Mouse (Mus musculus): ENCODE results near the gene Vtn. TPM values are rescaled to one million over a fixed set of nuclear protein-coding genes. Genes with fewer than 3 reads are reported as not detected.

Gene Vtn
- polyA plus RNA-seq, 1 experiment from 2014 or later, result 91.3 TPM

- Histone ChIP-seq H3K4me1 (ENCODE audit: control insufficient read depth, insufficient read depth, low read length) (peaks cover 18% of the 10 kb centered on the region), H3K36me3 (ENCODE audit: control insufficient read depth, insufficient read depth, low read length) (peaks cover 13% of the 10 kb centered on the region; the same call in 1 of the 2 replicates), H3K9ac (replicated peaks; ENCODE audit: low read depth, low read length) (peak within 1 kb of the TSS; percentile 72), H3K9me3 (ENCODE audit: control insufficient read depth, low read length) (no peaks in the 10 kb centered on the region), H3K27ac (ENCODE audit: low read depth, low read length) (peak within 1 kb of the TSS; percentile 87), H3K4me2 (ENCODE audit: low read depth, low read length) (peak within 1 kb of the TSS; percentile 83), H3K27me3 (ENCODE audit: control insufficient read depth, insufficient read depth, low read length) (no peaks in the 10 kb centered on the region), H3K4me3 (ENCODE audit: low read depth, low read length) (peak within 1 kb of the TSS; percentile 66)
- peak; percentile 98 for ATAC-seq (ENCODE audit: low read depth)
- WGBS, result under 1% methylated on average over 52 of the region's 52 CpGs
These were observed 37.3 kb downstream of the Vtn start, which contains the start of the genes Tnfaip1 and Ift20 for GRCm38 (mm10) chr11:78536080-78536689. Gene Tnfaip1 (minus strand): TSS chr11:78536332. Gene Ift20 (plus strand): TSS chr11:78536361.

GRCm38 (mm10) chr11:78536690-78537084 lies 37.8 kb downstream of the Vtn start:
- ATAC-seq (ENCODE audit: low read depth), result peak; percentile 16; the same call in 1 of the 2 replicates

DNA sequence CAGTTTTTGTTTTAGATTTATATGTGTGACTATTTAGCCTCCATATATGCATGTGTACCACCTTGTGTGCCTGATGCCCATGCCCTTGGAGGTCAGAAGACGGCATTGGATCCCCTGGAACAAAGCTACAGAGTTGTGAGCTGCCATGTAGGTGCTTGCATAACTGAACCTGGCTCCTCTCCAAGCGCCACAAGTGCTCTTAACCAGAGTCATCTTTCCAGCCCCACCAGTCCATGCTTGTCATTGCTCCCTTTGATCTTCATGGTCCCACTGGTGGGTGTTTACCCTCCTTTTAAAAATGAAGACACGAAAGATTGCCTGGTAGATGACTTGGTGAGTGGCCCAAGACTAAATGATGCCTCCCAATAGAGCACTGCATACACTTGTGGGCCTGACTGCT lies 41.5 kb downstream of the Vtn start:
- H3K4me1 ChIP-seq (ENCODE audit: control insufficient read depth, insufficient read depth, low read length), result peaks cover 10% of the 10 kb centered on the region; the same call in 1 of the 2 replicates
- no peaks in the 10 kb centered on the region for H3K27me3 ChIP-seq (ENCODE audit: control insufficient read depth, insufficient read depth, low read length)
- H3K9me3 ChIP-seq (ENCODE audit: control insufficient read depth, low read length), result no peaks in the 10 kb centered on the region
- H3K4me3 ChIP-seq (ENCODE audit: low read depth, low read length), result no peak overlapping the region
- WGBS, result 87% methylated on average over 3 of the region's 3 CpGs
- H3K9ac ChIP-seq (replicated peaks; ENCODE audit: low read depth, low read length), result no peak overlapping the region
- no peak for ATAC-seq (ENCODE audit: low read depth)
- H3K4me2 ChIP-seq (ENCODE audit: low read depth, low read length), result no peak overlapping the region
- H3K36me3 ChIP-seq (ENCODE audit: control insufficient read depth, insufficient read depth, low read length), result peaks cover 18% of the 10 kb centered on the region; the same call in 1 of the 2 replicates
- no peak overlapping the region for H3K27ac ChIP-seq (ENCODE audit: low read depth, low read length)

More at GRCm38 (mm10) chr11:78536690-78537084, 37.8 kb downstream of the Vtn start:
- peak overlapping the region; percentile 75 for H3K4me2 ChIP-seq (ENCODE audit: low read depth, low read length)
- peaks cover 13% of the 10 kb centered on the region; the same call in 1 of the 2 replicates for H3K36me3 ChIP-seq (ENCODE audit: control insufficient read depth, insufficient read depth, low read length)
- peak overlapping the region; percentile 80 for H3K27ac ChIP-seq (ENCODE audit: low read depth, low read length)
- H3K9me3 ChIP-seq (ENCODE audit: control insufficient read depth, low read length), result no peaks in the 10 kb centered on the region
- no peaks in the 10 kb centered on the region for H3K27me3 ChIP-seq (ENCODE audit: control insufficient read depth, insufficient read depth, low read length)
- 3% methylated on average over 14 of the region's 14 CpGs for WGBS
- peaks cover 18% of the 10 kb centered on the region for H3K4me1 ChIP-seq (ENCODE audit: control insufficient read depth, insufficient read depth, low read length)
- H3K4me3 ChIP-seq (ENCODE audit: low read depth, low read length), result peak overlapping the region; percentile 66
- H3K9ac ChIP-seq (replicated peaks; ENCODE audit: low read depth, low read length), result peak overlapping the region; percentile 72

DNA sequence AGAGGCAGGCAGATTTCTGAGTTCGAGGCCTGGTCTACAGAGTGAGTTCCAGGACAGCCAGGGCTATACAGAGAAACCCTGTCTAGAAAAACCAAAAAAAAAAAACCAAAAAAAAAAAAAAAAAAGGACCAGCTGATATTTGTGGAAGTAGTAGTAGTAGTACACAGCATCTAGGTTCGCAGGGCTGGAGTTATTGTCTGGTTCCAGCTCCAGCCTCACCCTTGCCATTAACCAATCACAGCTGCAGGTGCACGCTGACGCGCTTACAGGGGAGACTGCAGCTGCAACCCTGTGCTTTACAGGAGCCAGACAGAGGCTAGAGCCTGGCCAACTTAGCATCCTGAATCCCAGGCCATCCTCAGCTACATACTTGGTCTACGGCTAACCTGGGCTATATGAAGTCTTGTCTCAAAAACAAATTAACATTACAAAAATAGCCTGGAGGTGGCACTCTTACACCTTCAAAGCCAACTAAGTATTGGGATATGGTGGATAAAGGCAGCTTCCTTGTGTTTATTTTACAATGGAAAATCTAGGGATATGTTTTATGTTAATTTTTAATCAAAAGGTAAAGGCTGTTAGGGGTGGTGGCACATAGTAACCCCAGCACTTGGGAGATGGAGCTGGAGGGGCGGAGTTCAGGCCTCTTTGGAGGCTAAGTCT lies 45.7 kb downstream of the Vtn start:
- H3K27me3 ChIP-seq (ENCODE audit: control insufficient read depth, insufficient read depth, low read length), result no peaks in the 10 kb centered on the region
- peaks cover 13% of the 10 kb centered on the region; the same call in 1 of the 2 replicates for H3K36me3 ChIP-seq (ENCODE audit: control insufficient read depth, insufficient read depth, low read length)
- no peaks in the 10 kb centered on the region for H3K9me3 ChIP-seq (ENCODE audit: control insufficient read depth, low read length)
- H3K4me1 ChIP-seq (ENCODE audit: control insufficient read depth, insufficient read depth, low read length), result peaks cover 7% of the 10 kb centered on the region
- H3K9ac ChIP-seq (replicated peaks; ENCODE audit: low read depth, low read length), result no peak overlapping the region
- no peak for ATAC-seq (ENCODE audit: low read depth)
- H3K4me3 ChIP-seq (ENCODE audit: low read depth, low read length), result no peak overlapping the region
- no peak overlapping the region for H3K27ac ChIP-seq (ENCODE audit: low read depth, low read length)
- no peak overlapping the region for H3K4me2 ChIP-seq (ENCODE audit: low read depth, low read length)
- 98% methylated on average over 7 of the region's 7 CpGs for WGBS

DNA sequence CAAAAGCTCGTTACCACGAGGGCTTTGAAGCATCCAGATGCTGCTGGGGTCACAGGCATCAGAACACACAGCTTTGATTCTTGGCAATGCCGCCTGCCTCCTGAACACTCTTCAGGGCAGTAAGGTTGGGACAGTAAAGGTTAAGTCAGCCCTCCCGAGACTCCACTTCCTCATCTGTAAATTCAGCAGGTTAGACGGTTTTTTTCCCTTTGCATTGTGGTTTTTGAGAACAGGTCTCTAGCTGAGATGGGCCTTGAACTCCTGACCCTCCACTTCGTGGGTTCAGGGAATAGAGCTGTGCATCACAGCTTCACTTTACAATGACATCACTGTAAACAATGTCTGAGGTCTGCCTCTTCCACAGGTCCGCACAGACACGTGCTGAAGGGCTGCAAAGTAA lies 46.3 kb downstream of the Vtn start:
- no peak overlapping the region for H3K4me3 ChIP-seq (ENCODE audit: low read depth, low read length)
- no peak overlapping the region for H3K4me2 ChIP-seq (ENCODE audit: low read depth, low read length)
- no peak overlapping the region for H3K9ac ChIP-seq (replicated peaks; ENCODE audit: low read depth, low read length)
- peaks cover 13% of the 10 kb centered on the region; the same call in 1 of the 2 replicates for H3K36me3 ChIP-seq (ENCODE audit: control insufficient read depth, insufficient read depth, low read length)
- 83% methylated on average over 8 of the region's 8 CpGs for WGBS
- no peaks in the 10 kb centered on the region for H3K27me3 ChIP-seq (ENCODE audit: control insufficient read depth, insufficient read depth, low read length)
- peaks cover 12% of the 10 kb centered on the region for H3K4me1 ChIP-seq (ENCODE audit: control insufficient read depth, insufficient read depth, low read length)
- ATAC-seq (ENCODE audit: low read depth), result no peak
- no peak overlapping the region for H3K27ac ChIP-seq (ENCODE audit: low read depth, low read length)
- no peaks in the 10 kb centered on the region for H3K9me3 ChIP-seq (ENCODE audit: control insufficient read depth, low read length)

- Histone ChIP-seq H3K4me3 (ENCODE audit: low read depth, low read length) (no peak overlapping the region), H3K36me3 (ENCODE audit: control insufficient read depth, insufficient read depth, low read length) (0 out of 2 replicates have a peak, but pooled peaks cover 2% of the 10 kb centered on the region), H3K4me2 (ENCODE audit: low read depth, low read length) (no peak overlapping the region), H3K4me1 (ENCODE audit: control insufficient read depth, insufficient read depth, low read length) (peaks cover 12% of the 10 kb centered on the region), H3K9me3 (ENCODE audit: control insufficient read depth, low read length) (no peaks in the 10 kb centered on the region), H3K27ac (ENCODE audit: low read depth, low read length) (no peak overlapping the region), H3K27me3 (ENCODE audit: control insufficient read depth, insufficient read depth, low read length) (no peaks in the 10 kb centered on the region), H3K9ac (replicated peaks; ENCODE audit: low read depth, low read length) (no peak overlapping the region)
- no peak for ATAC-seq (ENCODE audit: low read depth)
- WGBS, result 85% methylated on average over 2 of the region's 2 CpGs
These were observed 49.0 kb downstream of the Vtn start for GRCm38 (mm10) chr11:78547718-78548460.

DNA sequence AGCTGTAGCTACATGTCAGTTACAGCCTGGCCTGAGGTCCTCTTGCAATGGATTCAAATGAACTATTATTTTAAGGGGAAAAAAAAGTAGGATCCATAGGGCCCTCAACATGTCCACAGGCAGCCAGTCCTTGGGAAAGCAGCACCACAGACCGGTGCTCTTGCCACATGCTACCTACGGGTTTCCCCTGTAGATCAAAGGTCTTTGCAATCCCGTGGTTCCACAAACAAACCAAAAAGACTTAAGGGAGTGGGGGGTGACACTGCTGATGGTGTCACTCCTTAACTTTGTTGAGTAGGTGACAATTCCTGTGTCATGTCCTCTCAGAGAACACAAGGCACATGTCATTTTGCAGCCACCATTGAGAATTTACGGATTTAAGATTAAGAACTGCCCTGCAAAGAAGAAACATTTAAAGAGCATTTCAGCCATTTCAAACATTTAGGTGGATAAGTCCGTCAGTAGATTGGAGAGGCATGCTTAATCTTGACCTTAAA lies 50.6 kb downstream of the Vtn start:
- Histone ChIP-seq H3K9me3 (ENCODE audit: control insufficient read depth, low read length) (no peaks in the 10 kb centered on the region), H3K27me3 (ENCODE audit: control insufficient read depth, insufficient read depth, low read length) (no peaks in the 10 kb centered on the region), H3K4me3 (ENCODE audit: low read depth, low read length) (peak overlapping the region; percentile 56), H3K9ac (replicated peaks; ENCODE audit: low read depth, low read length) (peak overlapping the region; percentile 68; the same call in 1 of the 2 replicates), H3K4me1 (ENCODE audit: control insufficient read depth, insufficient read depth, low read length) (peaks cover 12% of the 10 kb centered on the region), H3K27ac (ENCODE audit: low read depth, low read length) (no peak overlapping the region), H3K4me2 (ENCODE audit: low read depth, low read length) (peak overlapping the region; percentile 85), H3K36me3 (ENCODE audit: control insufficient read depth, insufficient read depth, low read length) (no peaks in the 10 kb centered on the region)
- 17% methylated on average over 5 of the region's 5 CpGs for WGBS
- no peak for ATAC-seq (ENCODE audit: low read depth)

DNA sequence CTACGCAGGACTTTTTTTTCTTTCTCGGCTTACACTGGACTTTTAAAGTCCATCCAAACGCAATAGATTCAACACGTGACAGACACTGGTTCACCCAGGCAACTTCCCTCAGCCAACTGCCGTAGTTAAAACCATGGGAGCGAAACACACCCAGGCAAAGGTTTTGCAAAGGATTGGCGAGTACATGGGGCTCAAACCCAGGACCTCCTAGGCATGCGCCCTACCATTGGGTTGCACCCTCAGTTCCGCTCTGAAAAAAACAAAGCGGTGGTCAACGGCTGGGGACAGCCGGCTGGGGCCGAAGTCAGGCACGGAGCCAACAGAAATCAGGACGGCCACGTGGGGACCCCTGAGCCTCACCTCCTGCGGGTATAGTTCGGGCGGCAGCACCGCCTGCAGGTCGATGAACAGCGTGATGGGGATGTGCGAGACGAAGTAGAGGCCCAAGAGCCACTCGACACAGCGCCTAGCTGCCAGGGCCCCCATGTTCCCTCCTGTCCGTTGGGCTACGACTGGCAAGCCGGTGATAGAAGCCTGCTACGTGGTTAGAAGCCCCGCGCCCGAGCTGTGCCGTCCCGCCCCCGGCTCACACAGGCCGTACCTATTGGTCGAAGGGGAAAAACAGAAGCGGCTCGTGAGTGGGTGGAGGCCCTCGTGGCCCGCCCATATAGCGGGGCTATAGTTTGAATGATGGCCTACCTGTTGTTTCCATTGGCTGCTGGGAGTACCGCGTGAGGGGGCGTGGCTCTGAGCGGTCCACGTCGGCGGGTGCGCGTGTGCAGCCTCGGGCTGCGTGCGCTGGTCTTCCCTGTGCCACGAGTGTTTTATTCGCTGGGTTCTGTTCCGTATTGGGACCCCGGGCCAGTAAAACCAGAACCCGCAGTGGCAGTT lies 51.5 kb downstream of the Vtn start, which contains the start of gene Tmem97:
Gene Tmem97 (minus strand): TSS at position 610 of the 891 bp plus-strand sequence.
- Histone ChIP-seq H3K4me2 (ENCODE audit: low read depth, low read length) (peak within 1 kb of the TSS; percentile 85), H3K27ac (ENCODE audit: low read depth, low read length) (peak within 1 kb of the TSS; percentile 88), H3K36me3 (ENCODE audit: control insufficient read depth, insufficient read depth, low read length) (no peaks in the 10 kb centered on the region), H3K9me3 (ENCODE audit: control insufficient read depth, low read length) (no peaks in the 10 kb centered on the region), H3K4me3 (ENCODE audit: low read depth, low read length) (peak within 1 kb of the TSS; percentile 56), H3K9ac (replicated peaks; ENCODE audit: low read depth, low read length) (peak within 1 kb of the TSS; percentile 68), H3K4me1 (ENCODE audit: control insufficient read depth, insufficient read depth, low read length) (peaks cover 12% of the 10 kb centered on the region), H3K27me3 (ENCODE audit: control insufficient read depth, insufficient read depth, low read length) (no peaks in the 10 kb centered on the region)
- WGBS, result under 1% methylated on average over 59 of the region's 60 CpGs
- ATAC-seq (ENCODE audit: low read depth), result peak; percentile 100

All from neural tube, embryonic 14.5 days (tissue).